Mouse (Mus musculus) skeletal muscle tissue, adult 2 months (tissue): Measurements from ENCODE around the gene Chrnd.

ENCODE experiments used
- DNase-seq: peaks from one replicate; pipeline ENCODE4 v3.0.0-alpha.2; 2012; ENCODE audit warnings: low read depth, low spot score

The Chrnd gene

DNA sequence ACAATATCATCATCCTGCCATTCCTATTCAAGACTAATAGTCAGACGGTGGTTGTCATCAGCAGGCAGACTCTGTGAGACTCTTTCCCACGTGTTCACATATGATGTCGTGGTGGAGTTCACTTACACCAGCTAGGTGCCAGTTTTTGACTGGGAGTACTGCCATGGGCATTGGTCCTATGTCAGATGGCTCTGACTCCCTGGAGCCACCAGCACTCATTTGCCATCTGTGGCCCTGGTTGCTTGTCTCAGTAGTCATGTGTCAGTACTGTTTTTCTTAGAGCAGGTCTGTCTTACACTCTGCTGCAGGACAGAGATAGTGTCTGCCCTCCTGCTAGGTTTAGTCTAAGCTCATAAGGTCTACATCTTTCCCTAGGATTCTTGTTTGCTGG, 36.7 kb downstream of the Chrnd start:
- DNase-seq = peak; percentile 79

DNA sequence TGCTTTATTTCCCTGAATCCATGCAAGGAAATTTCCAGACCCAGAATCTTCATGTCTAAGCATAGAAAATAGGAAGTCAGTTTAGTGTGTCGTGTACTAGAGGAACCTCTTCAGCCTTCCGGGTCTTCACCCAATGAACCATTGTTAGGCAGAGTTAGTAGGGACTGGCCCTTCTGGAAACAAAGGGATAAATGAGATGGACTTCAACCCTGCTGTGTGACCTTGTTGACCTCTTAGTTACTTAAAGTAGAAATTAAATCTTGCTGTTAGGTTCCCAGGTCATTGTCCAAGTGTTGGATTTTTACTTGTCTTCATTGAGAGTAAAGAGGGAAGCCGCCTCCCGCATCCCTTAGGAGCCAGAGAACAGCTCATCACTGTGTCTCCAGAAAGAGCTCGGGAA, 40.2 kb downstream of the Chrnd start:
- DNase-seq = no peak

DNA sequence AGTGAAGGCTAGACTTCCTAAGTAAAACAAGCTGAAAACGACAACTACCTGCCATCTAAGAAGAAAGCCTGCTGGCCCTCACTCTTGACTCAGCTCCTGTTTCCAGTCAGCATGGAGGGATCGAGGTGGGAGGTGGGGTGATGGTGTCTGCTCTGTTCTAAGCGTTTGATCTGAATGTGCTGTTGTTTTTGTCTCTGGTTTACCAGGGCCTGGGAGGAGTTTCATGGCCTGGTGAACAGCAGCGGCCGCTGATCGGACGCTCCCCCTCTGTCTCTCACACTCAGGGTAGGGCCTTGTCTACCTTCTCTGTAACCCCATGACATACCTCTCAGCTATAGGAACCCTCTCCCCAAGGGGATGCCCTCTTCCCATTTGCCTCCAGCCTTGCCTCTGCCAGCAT, 41.8 kb downstream of the Chrnd start:
- DNase-seq = no peak

DNA sequence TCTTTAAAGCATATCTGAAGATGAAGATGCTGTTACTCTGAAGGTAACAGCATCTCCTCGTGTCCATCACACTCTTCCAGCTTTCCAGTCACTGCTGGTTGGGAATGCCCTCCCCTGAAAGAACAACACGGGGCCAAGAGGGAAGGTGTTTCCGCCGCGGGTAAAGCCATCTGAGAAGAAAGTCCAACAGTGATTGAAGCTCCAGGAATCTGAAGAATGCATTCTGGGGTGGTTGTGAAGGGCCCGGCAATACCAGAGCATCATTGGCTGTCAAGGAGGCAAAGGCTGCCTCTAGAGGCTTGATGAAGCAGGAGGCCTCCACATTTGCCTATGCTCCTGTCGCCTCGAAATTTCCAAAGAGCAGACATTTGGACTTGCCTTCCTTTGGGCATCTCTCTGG, 48.6 kb downstream of the Chrnd start:
- no peak for DNase-seq

DNA sequence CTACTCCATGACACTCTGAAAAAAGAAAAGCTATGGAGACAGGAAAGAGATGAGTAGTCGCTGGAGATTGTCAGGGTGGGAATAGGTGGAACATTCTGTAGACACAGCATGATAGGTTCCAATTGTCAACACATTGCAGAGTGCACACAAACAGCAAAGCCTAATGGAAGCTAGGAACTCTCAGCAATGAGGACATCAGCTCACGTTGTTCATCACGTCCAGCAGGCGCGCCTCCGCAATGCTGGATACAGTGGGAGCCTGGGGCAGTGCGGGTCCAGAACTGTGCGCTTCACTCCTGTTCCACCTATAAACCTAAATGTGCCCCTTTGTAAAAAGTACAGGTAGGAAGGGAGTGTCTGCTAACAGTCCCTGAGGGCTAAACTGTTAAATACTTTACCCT, 52.6 kb downstream of the Chrnd start:
- DNase-seq = no peak

DNA sequence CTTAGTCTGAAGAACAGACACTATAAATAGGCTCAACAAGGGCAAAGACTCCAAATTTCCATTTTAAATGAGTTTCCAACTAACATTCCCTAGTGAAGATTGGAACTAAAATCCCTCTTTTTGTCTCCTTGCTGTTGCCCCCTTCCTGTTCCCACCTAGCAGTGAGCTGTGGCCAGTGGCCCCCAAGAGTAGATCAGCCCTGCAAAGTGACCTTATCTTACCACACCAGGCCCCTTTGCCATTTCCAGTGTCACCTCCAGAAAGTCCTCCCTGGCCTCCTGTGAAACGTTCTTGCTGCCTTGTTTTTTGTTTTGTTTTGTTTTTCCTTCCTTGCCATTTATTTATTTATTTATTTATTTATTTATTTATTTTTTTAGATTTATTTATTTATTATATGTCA, 55.0 kb downstream of the Chrnd start:
- DNase-seq = no peak

DNA sequence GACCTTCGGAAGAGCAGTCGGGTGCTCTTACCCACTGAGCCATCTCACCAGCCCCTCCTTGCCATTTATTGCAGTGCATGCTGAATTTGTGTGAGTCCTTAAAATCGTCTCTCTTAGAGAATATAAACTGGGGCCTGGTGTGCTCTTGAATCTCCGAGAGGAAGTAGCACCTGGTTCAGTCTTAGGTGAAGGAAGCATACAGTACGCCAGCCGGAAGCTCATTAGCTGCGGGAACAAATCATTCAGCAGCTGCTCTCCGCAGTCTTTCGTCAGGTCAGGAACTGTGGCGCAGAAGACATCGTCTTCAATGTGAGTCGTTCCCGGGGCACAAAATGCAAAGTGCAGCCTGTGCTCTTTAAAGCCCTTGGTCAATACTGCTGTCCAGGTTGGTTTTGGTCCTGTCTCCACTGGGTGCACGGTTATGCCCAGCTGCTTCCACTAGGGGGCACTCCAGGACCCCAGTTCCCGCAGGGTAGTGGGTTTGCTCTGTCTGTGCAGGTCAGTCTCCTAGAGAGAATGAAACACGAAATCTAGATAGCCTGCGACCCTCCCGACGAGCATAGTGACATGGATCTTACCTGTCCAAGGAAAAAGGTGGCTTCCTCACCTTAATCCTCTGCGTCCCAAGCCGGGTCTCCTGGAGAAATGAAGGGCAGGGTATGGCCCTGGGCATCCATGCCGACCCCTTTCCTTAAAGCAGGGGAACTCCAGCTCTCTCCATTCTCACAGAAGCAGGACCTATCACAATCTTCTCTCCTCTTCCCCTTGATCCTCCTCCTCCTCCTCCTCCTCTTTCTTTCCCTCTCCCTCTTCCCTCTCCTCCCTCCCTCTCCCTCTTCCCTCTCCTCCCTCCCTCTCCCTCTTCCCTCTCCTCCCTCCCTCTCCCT, 55.8 kb downstream of the Chrnd start:
- DNase-seq = peak; percentile 35
